Mouse (Mus musculus): ENCODE results near the gene Mybbp1a.

DNA sequence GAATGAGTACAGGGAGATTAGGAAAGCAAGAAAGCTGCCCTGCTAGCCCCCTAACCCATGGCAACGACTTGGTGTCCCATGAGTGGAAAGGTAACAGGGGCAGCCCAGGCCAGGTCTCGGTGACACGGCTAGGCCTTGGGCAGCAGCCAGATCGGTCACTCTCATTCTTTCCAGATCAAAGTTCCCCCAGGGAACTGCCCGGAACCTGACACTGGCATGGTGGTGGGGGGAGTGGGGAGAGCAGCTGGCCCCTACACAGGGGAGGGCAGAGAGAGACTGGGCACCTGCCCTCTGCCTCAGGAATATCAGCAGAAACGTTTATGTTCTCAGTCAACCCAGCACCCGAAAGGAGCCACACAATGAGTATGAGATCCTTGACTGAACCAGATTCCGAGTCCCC is 22.9 kb upstream of the Mybbp1a start:
- no peak for TF ChIP-seq CTCF (IDR thresholded peaks at IDR 0.05; ENCODE audit: borderline replicate concordance, insufficient read depth, low read depth, low read length)
- no peak for TF ChIP-seq POLR2A (IDR thresholded peaks at IDR 0.05; ENCODE audit: borderline replicate concordance, insufficient read depth, low read length)
